Mouse (Mus musculus) intestine, postnatal 0 days (tissue): ENCODE measurements at regions not wholly inside any gene's neighbourhood (a gene's known extent, or its start where the extent isn't known, plus 50 kb on each side); places are given as distances from the start of the nearest gene placed in this dataset.
A peak's percentile ranks its signal among the peaks of the same experiment; 100 is the strongest.

Source experiments
- ATAC-seq: fragments of 200-750 bp; cut with Nextera tagmentation; 2 replicates; pipeline ENCODE4 v1.8.0; 2017; ENCODE audit warnings: mild to moderate bottlenecking, moderate TSS enrichment, moderate library complexity
- H3K27ac ChIP-seq: fragments of 300-500 bp; sonication (generic); 2 replicates; pipeline ENCODE4 v1.5.1; 2014; ENCODE audit warnings: mild to moderate bottlenecking, low read depth, low read length, moderate library complexity
- H3K27me3 ChIP-seq: fragments of 300-500 bp; sonication (generic); replicated peaks from 2 replicates; pipeline ENCODE4 v1.6.1; 2014; ENCODE audit warnings: low read length, mixed read lengths; ENCODE audit not compliant: control insufficient read depth, insufficient read depth
- H3K36me3 ChIP-seq: fragments of 300-500 bp; sonication (generic); 2 replicates; pipeline ENCODE4 v1.6.1; 2014; ENCODE audit warnings: mild to moderate bottlenecking, moderate library complexity; ENCODE audit not compliant: control insufficient read depth, insufficient read depth
- H3K4me1 ChIP-seq: fragments of 300-500 bp; sonication (generic); replicated peaks from 2 replicates; pipeline ENCODE4 v1.6.1; 2014; ENCODE audit warnings: antibody characterized with exemption, low read length, mixed read lengths; ENCODE audit not compliant: control insufficient read depth, insufficient read depth
- H3K4me2 ChIP-seq: fragments of 300-500 bp; sonication (generic); replicated peaks from 2 replicates; pipeline ENCODE4 v1.6.1; 2014; ENCODE audit warnings: low read depth, mild to moderate bottlenecking, moderate library complexity
- H3K4me3 ChIP-seq: fragments of 300-500 bp; sonication (generic); 2 replicates; pipeline ENCODE4 v1.5.1; 2014; ENCODE audit warnings: low read depth, low read length
- H3K9ac ChIP-seq: fragments of 300-500 bp; sonication (generic); 2 replicates; pipeline ENCODE4 v1.6.1; 2014; ENCODE audit warnings: mild to moderate bottlenecking, low read depth, low read length
- H3K9me3 ChIP-seq: fragments of 300-500 bp; sonication (generic); 2 replicates; pipeline ENCODE4 v1.6.1; 2016; ENCODE audit warnings: mixed run types; ENCODE audit not compliant: control insufficient read depth
- CTCF ChIP-seq: sonication (generic); IDR thresholded peaks from 2 replicates; pipeline ENCODE4 v1.5.1; 2016; ENCODE audit warnings: low read depth, mild to moderate bottlenecking, control low read depth, antibody characterized with exemption, moderate library complexity
- WGBS: fragments of 180-500 bp; shearing (Covaris S2); extraction: QIAGEN DNeasy Blood & Tissue Kit; methylation state at CpG from one replicate; pipeline ENCODE4 v1.1.7; 2014; 5-methylcytosine and 5-hydroxymethylcytosine counted together

DNA sequence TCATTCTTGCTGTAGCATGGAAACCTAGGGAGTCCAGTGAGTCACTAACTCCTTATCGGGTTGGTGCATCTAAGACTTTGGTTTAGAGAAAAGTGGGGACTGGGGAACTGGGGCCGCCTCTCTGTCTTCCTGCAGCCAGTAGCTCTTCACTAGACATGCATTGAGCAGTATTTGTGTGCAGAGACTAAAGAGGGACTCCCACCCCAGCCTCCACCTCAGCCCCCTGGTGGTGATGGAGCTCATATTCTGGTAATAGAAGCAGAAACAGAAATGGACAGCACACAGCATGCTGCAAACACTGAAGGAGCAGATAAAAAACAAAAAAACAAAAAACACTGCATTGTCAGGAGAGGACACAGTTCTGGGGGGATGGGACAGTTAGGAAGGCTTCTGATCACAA, 73.3 kb upstream of the Mgme1 start:
- Histone ChIP-seq H3K27ac (no peak overlapping the region), H3K9me3 (no peaks in the 10 kb centered on the region), H3K4me1 (0 out of 2 replicates have a peak, but pooled peaks cover 6% of the 10 kb centered on the region), H3K4me2 (no peak overlapping the region), H3K4me3 (no peak overlapping the region), H3K9ac (no peak overlapping the region), H3K27me3 (no peaks in the 10 kb centered on the region), H3K36me3 (no peaks in the 10 kb centered on the region)
- ATAC-seq = no peak
- peak; percentile 73 for TF ChIP-seq CTCF
- WGBS = 78% methylated on average over 2 of the region's 2 CpGs

DNA sequence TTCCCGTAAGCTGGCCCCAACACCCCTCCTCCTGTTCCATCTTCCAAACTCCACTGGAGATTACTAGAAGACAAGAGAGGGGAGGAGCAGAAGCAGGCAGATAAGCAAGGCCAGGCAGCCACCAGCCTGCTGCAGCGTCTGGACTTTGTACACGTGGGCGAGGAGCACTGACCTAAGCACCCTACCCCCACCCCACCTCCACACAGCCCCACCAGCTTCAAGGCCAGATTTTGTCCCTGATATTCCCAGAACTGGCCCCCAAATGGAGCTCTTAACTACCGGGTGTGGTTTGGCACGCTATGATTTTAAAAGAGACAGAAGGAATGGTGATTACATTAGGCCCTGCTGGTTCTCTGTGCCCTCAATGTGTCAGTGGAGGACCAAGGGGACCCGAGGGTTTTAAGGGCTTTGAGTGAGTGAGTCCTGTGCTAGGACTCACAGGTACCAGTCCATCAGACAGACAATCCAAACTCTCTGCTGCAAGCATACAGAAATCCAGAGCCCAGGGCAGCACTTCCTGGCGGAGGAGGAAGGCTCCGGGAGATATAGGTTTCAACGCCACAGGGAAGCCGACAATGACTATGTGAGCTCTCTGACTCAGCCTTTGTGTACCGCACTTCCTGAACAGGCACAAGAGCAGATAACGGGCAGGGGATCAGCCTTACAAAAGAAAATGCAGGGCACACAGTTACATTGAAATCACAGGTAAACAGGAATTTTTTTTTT, 72.0 kb upstream of the Mgme1 start:
- no peaks in the 10 kb centered on the region for H3K9me3 ChIP-seq
- no peak overlapping the region for H3K9ac ChIP-seq
- ATAC-seq = peak; percentile 86
- no peaks in the 10 kb centered on the region for H3K36me3 ChIP-seq
- H3K4me3 ChIP-seq = no peak overlapping the region
- H3K27me3 ChIP-seq = no peaks in the 10 kb centered on the region
- peak overlapping the region; percentile 93 for H3K27ac ChIP-seq
- peak overlapping the region; percentile 44 for H3K4me2 ChIP-seq
- WGBS = 12% methylated on average over 13 of the region's 13 CpGs
- H3K4me1 ChIP-seq = 0 out of 2 replicates have a peak, but pooled peaks cover 8% of the 10 kb centered on the region
- TF ChIP-seq CTCF = no peak
